In the genomic region with DNA sequence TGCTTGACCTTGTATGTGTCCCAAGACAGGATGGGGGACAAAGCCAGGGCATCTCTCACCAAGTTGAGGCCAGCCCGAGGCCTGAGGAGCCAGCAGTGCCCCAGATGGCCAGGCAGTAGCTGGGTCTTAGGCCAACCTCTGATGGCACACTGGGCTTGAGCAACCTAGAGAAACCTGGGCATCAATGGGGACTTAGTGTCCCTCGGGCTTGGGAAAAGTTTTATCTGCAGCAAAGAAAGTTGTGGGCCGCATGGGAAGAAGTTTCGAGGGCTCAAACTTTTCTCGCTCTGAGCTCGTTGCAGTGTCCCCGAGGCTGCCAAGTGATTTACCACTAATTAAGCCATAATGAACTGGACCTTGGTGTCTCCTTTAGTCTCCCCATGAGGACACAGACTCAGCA, we compare ENCODE assay signal across 40 mouse cellular contexts. TPM values are rescaled to one million over a fixed set of nuclear protein-coding genes. Genes with fewer than 3 reads are reported as not detected.
"Had no signal": no experiment of that assay in that cellular context is flagged by ENCODE, and none has a peak within 500 bp of the region (broad histone marks: within the 10 kb centered on the region; RNA-seq: fewer than 3 reads in every experiment).

No protein-coding gene starts in this region.

- ATAC-seq: forebrain, embryonic 13.5 days; forebrain, embryonic 14.5 days; forebrain, embryonic 15.5 days; forebrain, embryonic 16.5 days; forebrain, postnatal 0 days had no signal

- H3K4me3 ChIP-seq: embryonic facial prominence, embryonic 10.5 days; embryonic facial prominence, embryonic 12.5 days; embryonic facial prominence, embryonic 13.5 days; embryonic facial prominence, embryonic 15.5 days; erythroblast, embryonic 14.5 days; forebrain, embryonic 10.5 days; forebrain, embryonic 12.5 days; forebrain, embryonic 13.5 days; forebrain, embryonic 15.5 days; gastrocnemius, adult 2 months; heart, adult 2 months had no signal

- H3K36me3 ChIP-seq: embryonic facial prominence, embryonic 10.5 days; embryonic facial prominence, embryonic 12.5 days; embryonic facial prominence, embryonic 13.5 days; embryonic facial prominence, embryonic 15.5 days; forebrain, embryonic 10.5 days; forebrain, embryonic 12.5 days; forebrain, embryonic 15.5 days had no signal

- H3K9ac ChIP-seq: embryonic facial prominence, embryonic 12.5 days; embryonic facial prominence, embryonic 13.5 days; embryonic facial prominence, embryonic 15.5 days; forebrain, embryonic 12.5 days; forebrain, embryonic 13.5 days; forebrain, embryonic 15.5 days; forebrain, postnatal 0 days had no signal

- H3K4me1 ChIP-seq: embryonic facial prominence, embryonic 12.5 days; embryonic facial prominence, embryonic 13.5 days; forebrain, embryonic 13.5 days had no signal

- H3K27ac ChIP-seq: embryonic facial prominence, embryonic 10.5 days; embryonic facial prominence, embryonic 12.5 days; embryonic facial prominence, embryonic 13.5 days; embryonic facial prominence, embryonic 15.5 days; forebrain, embryonic 10.5 days; forebrain, embryonic 12.5 days; forebrain, embryonic 13.5 days; forebrain, embryonic 15.5 days; gastrocnemius, adult 2 months; heart, adult 2 months had no signal

- H3K9me3 ChIP-seq: embryonic facial prominence, embryonic 10.5 days; embryonic facial prominence, embryonic 12.5 days; embryonic facial prominence, embryonic 13.5 days; embryonic facial prominence, embryonic 15.5 days; forebrain, embryonic 10.5 days; forebrain, embryonic 12.5 days; forebrain, embryonic 13.5 days; forebrain, embryonic 15.5 days had no signal

- DNase-seq: cerebellum, adult 2 months; cerebellum, adult 8-10 months; cerebellum, adult 9-10 months; cerebellum, adult 9-11 months; cerebellum, postnatal 10 days; cerebellum, postnatal 14 days; cerebellum, postnatal 25 days; cerebellum, postnatal 36 days; embryo, embryonic 11 days; forebrain, postnatal 0 days; gastrocnemius, adult 2 months; gastrocnemius, postnatal 10 days; gastrocnemius, postnatal 14 days; gastrocnemius, postnatal 25 days; gastrocnemius, postnatal 36 days; heart, adult 18-20 months; heart, adult 2 months had no signal

- H3K4me2 ChIP-seq: embryonic facial prominence, embryonic 12.5 days; embryonic facial prominence, embryonic 13.5 days; embryonic facial prominence, embryonic 15.5 days; forebrain, embryonic 12.5 days; forebrain, embryonic 13.5 days; forebrain, embryonic 15.5 days had no signal

RNA-seq across cellular contexts. Expression of gene Olfr545, which starts 10.4 kb away (rescaled TPM):
- total RNA-seq: common myeloid progenitor, adult 5-6 weeks; gastrocnemius, adult 18-20 months; gastrocnemius, adult 2 months; gastrocnemius, adult 8-10 months; gastrocnemius, postnatal 10 days; gastrocnemius, postnatal 14 days; gastrocnemius, postnatal 25 days; gastrocnemius, postnatal 36 days; gastrocnemius, postnatal 4 days; granulocyte monocyte progenitor cell, adult 5-6 weeks; heart, adult 18-20 months; heart, adult 2 months; heart, adult 8-10 months had no signal
- polyA plus RNA-seq: cerebellum, adult 2 months; cortical plate, adult 2 months; embryonic facial prominence, embryonic 11.5 days; embryonic facial prominence, embryonic 13.5 days; embryonic facial prominence, embryonic 14.5 days; embryonic facial prominence, embryonic 15.5 days; erythroblast, embryonic 14.5 days; forebrain, embryonic 12.5 days; forebrain, embryonic 14.5 days; forebrain, embryonic 16.5 days; gonadal fat pad, adult 2 months; heart, adult 2 months had no signal

RNA-seq across cellular contexts. Expression of gene Olfr544, which starts 21.6 kb away (rescaled TPM):
- total RNA-seq: common myeloid progenitor, adult 5-6 weeks; forebrain, postnatal 0 days; gastrocnemius, adult 18-20 months; gastrocnemius, adult 2 months; gastrocnemius, adult 8-10 months; gastrocnemius, postnatal 10 days; gastrocnemius, postnatal 14 days; gastrocnemius, postnatal 25 days; gastrocnemius, postnatal 36 days; gastrocnemius, postnatal 4 days; granulocyte monocyte progenitor cell, adult 5-6 weeks; heart, adult 18-20 months; heart, adult 2 months; heart, adult 8-10 months had no signal
- polyA plus RNA-seq: cerebellum, adult 2 months; cortical plate, adult 2 months; embryonic facial prominence, embryonic 11.5 days; erythroblast, embryonic 14.5 days; forebrain, embryonic 14.5 days; frontal cortex, adult 2 months; gonadal fat pad, adult 2 months; heart, adult 2 months had no signal

RNA-seq across cellular contexts. Expression of gene Olfr547, which starts 24.8 kb away (rescaled TPM):
- total RNA-seq: common myeloid progenitor, adult 5-6 weeks; forebrain, postnatal 0 days; gastrocnemius, adult 18-20 months; gastrocnemius, adult 2 months; gastrocnemius, adult 8-10 months; gastrocnemius, postnatal 10 days; gastrocnemius, postnatal 14 days; gastrocnemius, postnatal 25 days; gastrocnemius, postnatal 36 days; gastrocnemius, postnatal 4 days; granulocyte monocyte progenitor cell, adult 5-6 weeks; heart, adult 18-20 months; heart, adult 2 months; heart, adult 8-10 months had no signal
- polyA plus RNA-seq: cerebellum, adult 2 months; cortical plate, adult 2 months; embryonic facial prominence, embryonic 10.5 days; embryonic facial prominence, embryonic 11.5 days; embryonic facial prominence, embryonic 12.5 days; embryonic facial prominence, embryonic 13.5 days; embryonic facial prominence, embryonic 14.5 days; embryonic facial prominence, embryonic 15.5 days; erythroblast, embryonic 14.5 days; forebrain, embryonic 10.5 days; forebrain, embryonic 11.5 days; forebrain, embryonic 12.5 days; forebrain, embryonic 13.5 days; forebrain, embryonic 14.5 days; forebrain, embryonic 15.5 days; forebrain, embryonic 16.5 days; forebrain, postnatal 0 days; frontal cortex, adult 2 months; gonadal fat pad, adult 2 months; heart, adult 2 months had no signal

RNA-seq across cellular contexts. Expression of gene Olfr543, which starts 28.2 kb away (rescaled TPM):
- total RNA-seq: common myeloid progenitor, adult 5-6 weeks; forebrain, postnatal 0 days; gastrocnemius, adult 18-20 months; gastrocnemius, adult 2 months; gastrocnemius, adult 8-10 months; gastrocnemius, postnatal 10 days; gastrocnemius, postnatal 14 days; gastrocnemius, postnatal 25 days; gastrocnemius, postnatal 36 days; gastrocnemius, postnatal 4 days; granulocyte monocyte progenitor cell, adult 5-6 weeks; heart, adult 18-20 months; heart, adult 2 months; heart, adult 8-10 months had no signal
- polyA plus RNA-seq: cerebellum, adult 2 months; cortical plate, adult 2 months; erythroblast, embryonic 14.5 days; forebrain, embryonic 14.5 days; heart, adult 2 months had no signal

RNA-seq across cellular contexts. Expression of gene Olfr548-ps1, which starts 31.0 kb away (rescaled TPM):
- total RNA-seq: common myeloid progenitor, adult 5-6 weeks; forebrain, postnatal 0 days; gastrocnemius, adult 18-20 months; gastrocnemius, adult 2 months; gastrocnemius, adult 8-10 months; gastrocnemius, postnatal 10 days; gastrocnemius, postnatal 14 days; gastrocnemius, postnatal 25 days; gastrocnemius, postnatal 36 days; gastrocnemius, postnatal 4 days; granulocyte monocyte progenitor cell, adult 5-6 weeks; heart, adult 18-20 months; heart, adult 2 months; heart, adult 8-10 months had no signal
- polyA plus RNA-seq: cerebellum, adult 2 months; cortical plate, adult 2 months; embryonic facial prominence, embryonic 10.5 days; embryonic facial prominence, embryonic 11.5 days; embryonic facial prominence, embryonic 12.5 days; embryonic facial prominence, embryonic 13.5 days; embryonic facial prominence, embryonic 14.5 days; erythroblast, embryonic 14.5 days; forebrain, embryonic 10.5 days; forebrain, embryonic 11.5 days; forebrain, embryonic 12.5 days; forebrain, embryonic 13.5 days; forebrain, embryonic 14.5 days; forebrain, embryonic 15.5 days; forebrain, embryonic 16.5 days; forebrain, postnatal 0 days; frontal cortex, adult 2 months; gonadal fat pad, adult 2 months; heart, adult 2 months had no signal
